Mouse (Mus musculus) G1E (cell line): ENCODE results near the gene Apba1.

Experiments used
- CTCF ChIP-seq: IDR thresholded peaks from 2 replicates; pipeline ENCODE4 v1.5.1; 2012; ENCODE audit warnings: low read depth, low read length, inconsistent platforms, mixed read lengths
- GATA1 ChIP-seq: IDR thresholded peaks from 2 replicates; pipeline ENCODE4 v1.6.1; 2012; ENCODE audit warnings: borderline replicate concordance, low read length, inconsistent platforms, mixed read lengths
- GATA2 ChIP-seq: IDR thresholded peaks from 2 replicates; pipeline ENCODE4 v1.6.1; 2012; ENCODE audit warnings: low read depth, low read length, inconsistent platforms, borderline replicate concordance
- POLR2AphosphoS5 ChIP-seq: IDR thresholded peaks from 2 replicates; pipeline ENCODE4 v1.6.1; 2012; ENCODE audit warnings: low read depth, low read length, inconsistent platforms; ENCODE audit not compliant: insufficient replicate concordance
- TAL1 ChIP-seq: conservative IDR thresholded peaks from 2 replicates; pipeline ENCODE4 v1.6.1; 2012; ENCODE audit warnings: low read depth, low read length, inconsistent platforms, mixed read lengths

- TF ChIP-seq POLR2AphosphoS5, result no peak
- no peak for TF ChIP-seq CTCF
- TF ChIP-seq TAL1, result no peak
- no peak for TF ChIP-seq GATA2
- TF ChIP-seq GATA1, result no peak
These were observed 97.1 kb downstream of the Apba1 start for GRCm38 (mm10) chr19:23855832-23856231.
